Mouse (Mus musculus) embryonic facial prominence, embryonic 12.5 days (tissue): ENCODE results near the gene Ubtf. TPM values are rescaled to one million over a fixed set of nuclear protein-coding genes. Genes with fewer than 3 reads are reported as not detected.
"Not testable (repeated sequence)": the region's sequence is repeated elsewhere in the genome, so short reads cannot be mapped to it uniquely, and the experiment has no call there.

ENCODE experiments used
- ATAC-seq: fragments of 200-750 bp; cut with Nextera tagmentation; 2 replicates; pipeline ENCODE4 v1.8.0; 2017; ENCODE audit not compliant: insufficient number of reproducible peaks, insufficient read depth, low FRiP score, low TSS enrichment
- H3K27ac ChIP-seq: fragments of 300-500 bp; sonication (generic); 2 replicates; pipeline ENCODE4 v1.5.1; 2016; ENCODE audit warnings: mild to moderate bottlenecking
- H3K27me3 ChIP-seq: fragments of 300-500 bp; sonication (generic); 2 replicates; pipeline ENCODE4 v1.6.1; 2016; ENCODE audit warnings: mild to moderate bottlenecking, moderate library complexity
- H3K36me3 ChIP-seq: fragments of 300-500 bp; sonication (generic); 2 replicates; pipeline ENCODE4 v1.6.1; 2016; ENCODE audit warnings: mild to moderate bottlenecking
- H3K4me1 ChIP-seq: fragments of 300-500 bp; sonication (generic); 2 replicates; pipeline ENCODE4 v1.6.1; 2016
- H3K4me2 ChIP-seq: fragments of 300-500 bp; sonication (generic); replicated peaks from 2 replicates; pipeline ENCODE4 v1.6.1; 2016; ENCODE audit warnings: mild to moderate bottlenecking, moderate library complexity
- H3K4me3 ChIP-seq: fragments of 300-500 bp; sonication (generic); 2 replicates; pipeline ENCODE4 v1.5.1; 2016; ENCODE audit warnings: mild to moderate bottlenecking
- H3K9ac ChIP-seq: fragments of 300-500 bp; sonication (generic); 2 replicates; pipeline ENCODE4 v1.6.1; 2016; ENCODE audit warnings: mild to moderate bottlenecking, moderate library complexity
- H3K9me3 ChIP-seq: fragments of 300-500 bp; sonication (generic); 2 replicates; pipeline ENCODE4 v1.6.1; 2016; ENCODE audit warnings: mild to moderate bottlenecking, moderate library complexity
- WGBS: fragments of 180-500 bp; shearing (Covaris S2); methylation state at CpG from one replicate; pipeline ENCODE4 v1.1.7; 2016; 5-methylcytosine and 5-hydroxymethylcytosine counted together
- polyA plus RNA-seq: library from polyadenylated mRNA; unstranded; fragments of >200 nt; fragmentation: Nextera tagmentation; extraction: Ambion mirVana; gene quantifications from 2 replicates; pipeline ENCODE4 v1.2.1, GENCODE M21; 2016

The Ubtf gene
- polyA plus RNA-seq, 1 experiment from 2014 or later: 103 TPM

- Histone ChIP-seq H3K27me3 (no peaks in the 10 kb centered on the region), H3K36me3 (peaks cover 61% of the 10 kb centered on the region), H3K4me3 (no peak overlapping the region), H3K9ac (no peak overlapping the region), H3K9me3 (no peaks in the 10 kb centered on the region), H3K27ac (no peak overlapping the region), H3K4me1 (peaks cover 13% of the 10 kb centered on the region), H3K4me2 (no peak overlapping the region)
- WGBS: 87% methylated on average over 8 of the region's 8 CpGs
- ATAC-seq: no peak
These were observed 31.3 kb downstream of the Ubtf start for GRCm38 (mm10) chr11:102288027-102288804.

- peaks cover 13% of the 10 kb centered on the region for H3K4me1 ChIP-seq
- H3K4me3 ChIP-seq: no peak overlapping the region
- WGBS: 88% methylated on average over 8 of the region's 8 CpGs
- H3K4me2 ChIP-seq: no peak overlapping the region
- no peak overlapping the region for H3K27ac ChIP-seq
- H3K9me3 ChIP-seq: no peaks in the 10 kb centered on the region
- H3K36me3 ChIP-seq: peaks cover 54% of the 10 kb centered on the region
- H3K9ac ChIP-seq: no peak overlapping the region
- H3K27me3 ChIP-seq: no peaks in the 10 kb centered on the region
- ATAC-seq: no peak
These were observed 32.1 kb downstream of the Ubtf start for GRCm38 (mm10) chr11:102287485-102287884.

- ATAC-seq: peak; percentile 60
- Histone ChIP-seq H3K4me2 (peak overlapping the region; percentile 65), H3K9ac (peak overlapping the region; percentile 76), H3K4me3 (peak overlapping the region; percentile 73), H3K27ac (peak overlapping the region; percentile 47), H3K4me1 (peaks cover 13% of the 10 kb centered on the region), H3K27me3 (no peaks in the 10 kb centered on the region), H3K36me3 (peaks cover 32% of the 10 kb centered on the region), H3K9me3 (no peaks in the 10 kb centered on the region)
- 5% methylated on average over 31 of the region's 31 CpGs for WGBS
These were observed 34.3 kb downstream of the Ubtf start for GRCm38 (mm10) chr11:102285095-102285834.

- ATAC-seq: peak; percentile 72
- Histone ChIP-seq H3K4me1 (peaks cover 13% of the 10 kb centered on the region), H3K27ac (peak within 1 kb of the TSS; percentile 47), H3K27me3 (no peaks in the 10 kb centered on the region), H3K4me3 (peak within 1 kb of the TSS; percentile 73), H3K36me3 (peaks cover 25% of the 10 kb centered on the region), H3K4me2 (peak within 1 kb of the TSS; percentile 65), H3K9me3 (no peaks in the 10 kb centered on the region), H3K9ac (peak within 1 kb of the TSS; percentile 76)
- under 1% methylated on average over 32 of the region's 32 CpGs for WGBS
These were observed 34.9 kb downstream of the Ubtf start, which contains the start of gene Tmub2 for GRCm38 (mm10) chr11:102284501-102285094. Gene Tmub2 (plus strand): TSS chr11:102284931.

- no peaks in the 10 kb centered on the region for H3K9me3 ChIP-seq
- H3K27me3 ChIP-seq: no peaks in the 10 kb centered on the region
- no peak for ATAC-seq
- peaks cover 13% of the 10 kb centered on the region for H3K4me1 ChIP-seq
- peaks cover 18% of the 10 kb centered on the region for H3K36me3 ChIP-seq
- H3K4me3 ChIP-seq: 0 out of 2 replicates have a peak overlapping the region, but pooled peaks have one; percentile 73
- no peak overlapping the region for H3K9ac ChIP-seq
- WGBS: 88% methylated on average over 6 of the region's 6 CpGs
- peak overlapping the region; percentile 47; the same call in 1 of the 2 replicates for H3K27ac ChIP-seq
- peak overlapping the region; percentile 65 for H3K4me2 ChIP-seq
These were observed 35.6 kb downstream of the Ubtf start for GRCm38 (mm10) chr11:102283922-102284321.

- not testable (repeated sequence) for H3K27me3 ChIP-seq, H3K9me3 ChIP-seq, H3K4me3 ChIP-seq, H3K36me3 ChIP-seq, ATAC-seq, H3K27ac ChIP-seq, H3K9ac ChIP-seq, H3K4me2 ChIP-seq
- peaks cover 14% of the 10 kb centered on the region; the same call in 1 of the 2 replicates for H3K4me1 ChIP-seq
- 84% methylated on average over 6 of the region's 6 CpGs for WGBS
These were observed 39.3 kb downstream of the Ubtf start for GRCm38 (mm10) chr11:102280267-102280666.

- Histone ChIP-seq H3K4me2 (no peak overlapping the region), H3K36me3 (no peaks in the 10 kb centered on the region), H3K4me1 (peaks cover 14% of the 10 kb centered on the region; the same call in 1 of the 2 replicates), H3K9me3 (no peaks in the 10 kb centered on the region), H3K27me3 (peaks cover 8% of the 10 kb centered on the region; the same call in 1 of the 2 replicates), H3K27ac (no peak overlapping the region), H3K4me3 (no peak overlapping the region), H3K9ac (no peak overlapping the region)
- no peak for ATAC-seq
- WGBS: 89% methylated on average over 3 of the region's 3 CpGs
These were observed 39.9 kb downstream of the Ubtf start for GRCm38 (mm10) chr11:102279595-102279994.

- H3K27me3 ChIP-seq: peaks cover 8% of the 10 kb centered on the region; the same call in 1 of the 2 replicates
- no peak overlapping the region for H3K4me2 ChIP-seq
- H3K27ac ChIP-seq: no peak overlapping the region
- H3K4me1 ChIP-seq: peaks cover 14% of the 10 kb centered on the region; the same call in 1 of the 2 replicates
- no peak overlapping the region for H3K4me3 ChIP-seq
- H3K9me3 ChIP-seq: no peaks in the 10 kb centered on the region
- no peaks in the 10 kb centered on the region for H3K36me3 ChIP-seq
- 50% methylated on average over 10 of the region's 12 CpGs for WGBS
- H3K9ac ChIP-seq: no peak overlapping the region
- no peak for ATAC-seq
These were observed 41.8 kb downstream of the Ubtf start for GRCm38 (mm10) chr11:102277754-102278153.

- H3K9ac ChIP-seq: peak overlapping the region; percentile 60
- under 1% methylated on average over 33 of the region's 33 CpGs for WGBS
- peak overlapping the region; percentile 41 for H3K4me3 ChIP-seq
- H3K27me3 ChIP-seq: peaks cover 8% of the 10 kb centered on the region; the same call in 1 of the 2 replicates
- H3K9me3 ChIP-seq: no peaks in the 10 kb centered on the region
- H3K4me2 ChIP-seq: peak overlapping the region; percentile 87
- 0 out of 2 replicates have a peak overlapping the region, but pooled peaks have one; percentile 46 for H3K27ac ChIP-seq
- peaks cover 14% of the 10 kb centered on the region; the same call in 1 of the 2 replicates for H3K4me1 ChIP-seq
- no peaks in the 10 kb centered on the region for H3K36me3 ChIP-seq
- peak; percentile 77 for ATAC-seq
These were observed 43.1 kb downstream of the Ubtf start for GRCm38 (mm10) chr11:102276411-102276915.

GRCm38 (mm10) chr11:102268520-102269244 is 50.9 kb downstream of the Ubtf start, which contains the start of gene Asb16:
Gene Asb16 (plus strand): TSS chr11:102268743.
- Histone ChIP-seq H3K9me3 (no peaks in the 10 kb centered on the region), H3K27me3 (no peaks in the 10 kb centered on the region), H3K4me1 (peaks cover 7% of the 10 kb centered on the region; the same call in 1 of the 2 replicates), H3K4me3 (no peak within 1 kb of the TSS), H3K36me3 (0 out of 2 replicates have a peak, but pooled peaks cover 5% of the 10 kb centered on the region), H3K27ac (no peak within 1 kb of the TSS), H3K4me2 (no peak within 1 kb of the TSS), H3K9ac (no peak within 1 kb of the TSS)
- ATAC-seq: no peak
- 88% methylated on average over 12 of the region's 12 CpGs for WGBS
